Mouse (Mus musculus): Measurements from ENCODE around the gene Nfia.
A peak's percentile ranks its signal among the peaks of the same experiment; 100 is the strongest.

- TF ChIP-seq CTCF (IDR thresholded peaks at IDR 0.05; ENCODE audit: low read depth) (no peak), EP300 (IDR thresholded peaks at IDR 0.05; ENCODE audit: low read depth) (peak; percentile 71)
Observed at GRCm38 (mm10) chr4:97923876-97924316, 151.4 kb downstream of the Nfia start.
